Mouse (Mus musculus): ENCODE measurements at regions not wholly inside any gene's neighbourhood (a gene's known extent, or its start where the extent isn't known, plus 50 kb on each side); places are given as distances from the start of the nearest gene placed in this dataset.

DNA sequence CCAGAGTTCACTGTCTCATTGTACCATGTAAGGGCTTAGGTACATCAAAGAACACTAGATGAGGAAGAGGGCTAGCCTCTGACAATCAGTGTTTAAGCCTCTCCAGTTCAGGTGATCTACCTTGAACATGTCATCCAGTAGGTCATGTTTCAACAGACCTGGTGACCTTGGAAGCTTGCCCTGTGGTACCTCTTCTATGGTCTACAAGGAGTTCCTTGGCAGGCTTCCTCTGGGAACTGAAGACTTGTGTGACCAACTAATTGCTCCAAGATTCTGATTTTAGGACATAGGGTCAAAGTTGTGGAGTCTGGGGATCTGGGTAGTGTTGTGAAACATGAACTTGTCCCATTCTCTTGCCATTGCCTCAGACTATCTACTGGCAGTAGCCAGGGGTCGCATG lies 60.4 kb upstream of the Adgrf1 start:
- intact Hi-C loops (cut with DNase I): no loop called here
- DNase-seq: no peak

DNA sequence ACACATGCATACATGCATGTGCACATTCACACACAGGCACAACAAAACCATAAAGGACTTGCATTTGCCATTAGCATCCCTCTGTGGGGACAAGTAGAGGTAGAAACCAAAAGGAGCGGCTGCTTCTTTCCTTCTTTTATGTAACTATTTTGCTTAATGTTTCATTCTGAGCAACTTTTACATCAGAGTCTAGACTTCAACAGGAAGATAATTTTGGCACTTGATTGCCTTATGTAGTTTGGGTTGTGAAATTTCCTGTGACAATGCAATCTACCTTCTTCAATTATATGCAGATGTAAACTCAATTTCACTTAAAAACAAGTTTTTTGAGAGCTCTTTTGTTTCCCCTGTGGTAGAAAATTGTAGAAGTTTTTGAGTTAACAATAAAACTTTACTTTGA lies 56.1 kb upstream of the Adgrf1 start:
- intact Hi-C loops (cut with DNase I): no loop called here
- no peak for DNase-seq

DNA sequence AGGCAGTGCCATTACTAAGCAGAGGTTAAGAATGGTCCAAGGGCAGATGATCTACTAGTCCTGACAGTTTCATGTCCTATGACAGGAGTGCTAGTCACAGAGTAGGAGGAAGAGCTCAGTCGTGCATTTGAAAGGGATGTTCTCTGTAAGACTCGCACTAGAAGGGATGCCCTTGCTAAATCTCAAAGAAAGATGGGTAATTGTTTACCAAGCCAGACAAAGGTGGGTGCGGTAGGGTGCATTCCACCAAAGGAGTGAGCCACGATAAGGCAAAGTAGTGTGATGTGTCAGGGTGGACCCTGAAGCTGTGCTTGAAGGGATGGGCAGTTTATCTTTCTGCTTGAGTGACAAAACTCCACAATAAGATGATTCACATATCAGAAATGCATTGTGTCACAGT lies 50.5 kb upstream of the Adgrf1 start:
- no peak for DNase-seq
- intact Hi-C loops (cut with DNase I): no loop called here

All from heart, postnatal 10 days (tissue).